Mouse (Mus musculus) heart, postnatal 0 days (tissue): ENCODE results near the gene Snupn.

Source experiments
- CTCF ChIP-seq: IDR thresholded peaks from 2 replicates; pipeline ENCODE4 v1.5.1; 2016; ENCODE audit warnings: antibody characterized with exemption, control low read depth, low read depth
- EP300 ChIP-seq: IDR thresholded peaks from 2 replicates; pipeline ENCODE4 v1.6.1; 2016; ENCODE audit warnings: antibody characterized with exemption, low read depth

GRCm38 (mm10) chr9:57017631-57018030, 67.0 kb downstream of the Snupn start:
- TF ChIP-seq CTCF (no peak), EP300 (no peak)
